Mouse (Mus musculus) MEL (cell line): Measurements from ENCODE around the gene Rwdd3.

Experiments
- CTCF ChIP-seq, 3 experiments: IDR thresholded peaks in 2 of 3; conservative IDR thresholded peaks in 1 of 3; 2 replicates each; pipeline ENCODE4 v1.5.1; 2011 to 2012; ENCODE audit warnings: low read length in 3 of 3, low read depth in 2 of 3, mild to moderate bottlenecking in 2 of 3, improper control_type of control experiment in 1 of 3, inconsistent platforms in 1 of 3, mixed read lengths in 1 of 3, moderate library complexity in 1 of 3; ENCODE audit not compliant: control insufficient read depth in 1 of 3, insufficient read depth in 1 of 3, poor library complexity in 1 of 3, severe bottlenecking in 1 of 3
- ELF1 ChIP-seq: IDR thresholded peaks from 2 replicates; pipeline ENCODE4 v1.6.1; 2014; ENCODE audit warnings: low read depth, mild to moderate bottlenecking, inconsistent platforms, low read length, improper control_type of control experiment, moderate library complexity
- EP300 ChIP-seq, 2 experiments: IDR thresholded peaks; 2 replicates each; pipeline ENCODE4 v1.6.1; 2011; ENCODE audit warnings: improper control_type of control experiment in 2 of 2, low read length in 2 of 2, low read depth in 1 of 2, mild to moderate bottlenecking in 1 of 2
- ETS1 ChIP-seq: IDR thresholded peaks from 2 replicates; pipeline ENCODE4 v1.6.1; 2012; ENCODE audit warnings: low read depth, mild to moderate bottlenecking, inconsistent platforms, low read length, improper control_type of control experiment, moderate library complexity
- HCFC1 ChIP-seq: IDR thresholded peaks from 2 replicates; pipeline ENCODE4 v1.6.1; 2012; ENCODE audit warnings: low read depth, mild to moderate bottlenecking, inconsistent platforms, low read length, improper control_type of control experiment, moderate library complexity
- KAT2A ChIP-seq: conservative IDR thresholded peaks from 2 replicates; pipeline ENCODE4 v1.6.1; 2012; ENCODE audit warnings: low read depth, low read length, improper control_type of control experiment, inconsistent platforms
- MAX ChIP-seq: IDR thresholded peaks from 2 replicates; pipeline ENCODE4 v1.6.1; 2011; ENCODE audit warnings: low read length, improper control_type of control experiment
- MEF2A ChIP-seq: IDR thresholded peaks from 2 replicates; pipeline ENCODE4 v1.6.1; 2014; ENCODE audit warnings: low read depth, mild to moderate bottlenecking, inconsistent platforms, low read length, improper control_type of control experiment; ENCODE audit not compliant: poor library complexity, insufficient replicate concordance, severe bottlenecking; ENCODE audit errors: extremely low read depth
- MYC ChIP-seq: IDR thresholded peaks from 2 replicates; pipeline ENCODE4 v1.6.1; 2011; ENCODE audit warnings: low read depth, mild to moderate bottlenecking, low read length, improper control_type of control experiment, moderate library complexity
- NRF1 ChIP-seq: IDR thresholded peaks from 2 replicates; pipeline ENCODE4 v1.6.1; 2014; ENCODE audit warnings: low read depth, mild to moderate bottlenecking, inconsistent platforms, low read length, improper control_type of control experiment, moderate library complexity; ENCODE audit not compliant: poor library complexity, insufficient read depth, severe bottlenecking
- POLR2A ChIP-seq, 2 experiments: IDR thresholded peaks; 2 replicates each; pipeline ENCODE4 v1.6.1; 2011 to 2012; ENCODE audit warnings: low read length in 2 of 2, mild to moderate bottlenecking in 2 of 2, control low read depth in 1 of 2, improper control_type of control experiment in 1 of 2, low read depth in 1 of 2, moderate library complexity in 1 of 2; ENCODE audit not compliant: control insufficient read depth in 1 of 2, insufficient read depth in 1 of 2, poor library complexity in 1 of 2
- SIN3A ChIP-seq: IDR thresholded peaks from 2 replicates; pipeline ENCODE4 v1.6.1; 2012; ENCODE audit warnings: low read length, improper control_type of control experiment, inconsistent platforms
- ZNF384 ChIP-seq: IDR thresholded peaks from 2 replicates; pipeline ENCODE4 v1.6.1; 2012; ENCODE audit warnings: low read depth, mild to moderate bottlenecking, inconsistent platforms, low read length, improper control_type of control experiment

- no peak for TF ChIP-seq CTCF (IDR thresholded peaks at IDR 0.05 in 2 of 3, conservative IDR thresholded peaks at IDR 0.05 in 1 of 3; ENCODE audit: control insufficient read depth in 1 of 3, insufficient read depth in 1 of 3, low read depth in 2 of 3, low read length in 3 of 3, poor library complexity in 1 of 3, severe bottlenecking in 1 of 3)
- TF ChIP-seq POLR2A (IDR thresholded peaks at IDR 0.05; ENCODE audit: control insufficient read depth in 1 of 2, insufficient read depth in 1 of 2, low read depth in 1 of 2, low read length in 2 of 2, poor library complexity in 1 of 2) = no peak
- TF ChIP-seq ZNF384 = no peak
- no peak for TF ChIP-seq KAT2A
- TF ChIP-seq ELF1 = no peak
- no peak for TF ChIP-seq MEF2A
- TF ChIP-seq HCFC1 = no peak
- TF ChIP-seq SIN3A = no peak
- TF ChIP-seq MYC = no peak
- no peak for TF ChIP-seq MAX
- no peak for TF ChIP-seq NRF1
- TF ChIP-seq EP300 (IDR thresholded peaks at IDR 0.05; ENCODE audit: low read depth in 1 of 2, low read length in 2 of 2) = no peak
- TF ChIP-seq ETS1 = no peak
These were observed 64.0 kb downstream of the Rwdd3 start for GRCm38 (mm10) chr3:121107481-121107880.
